Mouse (Mus musculus): Measurements from ENCODE around the gene Olfr1338. TPM values are rescaled to one million over a fixed set of nuclear protein-coding genes. Genes with fewer than 3 reads are reported as not detected.
"Not testable (repeated sequence)": the region's sequence is repeated elsewhere in the genome, so short reads cannot be mapped to it uniquely, and the experiment has no call there.

Olfr1338 gene
- polyA plus RNA-seq (2015; fragmentation: Nextera tagmentation; extraction: Ambion mirVana), result not detected in 2 replicates

GRCm38 (mm10) chr4:118758637-118759036 is at the start of gene Olfr1338:
Gene Olfr1338 (minus strand): TSS chr4:118758737.
- H3K36me3 ChIP-seq (ENCODE audit: control insufficient read depth, insufficient read depth), result no peaks in the 10 kb centered on the region
- no peak within 1 kb of the TSS for H3K27ac ChIP-seq (ENCODE audit: low read length)
- no peaks in the 10 kb centered on the region for H3K9me3 ChIP-seq (replicated peaks; ENCODE audit: control insufficient read depth, low read length)
- H3K4me2 ChIP-seq (ENCODE audit: low read depth, low read length), result no peak within 1 kb of the TSS
- WGBS, result 73% methylated on average over 1 of the region's 1 CpGs
- no peak within 1 kb of the TSS for H3K4me3 ChIP-seq (ENCODE audit: low read length)
- no peaks in the 10 kb centered on the region for H3K4me1 ChIP-seq (ENCODE audit: control insufficient read depth, insufficient read depth, low read length)
- no peak within 1 kb of the TSS for H3K9ac ChIP-seq (ENCODE audit: low read length)
- ATAC-seq (replicated peaks; ENCODE audit: extremely low read depth, insufficient read depth, low FRiP score), result no peak
- H3K27me3 ChIP-seq (ENCODE audit: control insufficient read depth, insufficient read depth, low read length), result no peaks in the 10 kb centered on the region

- H3K36me3 ChIP-seq (ENCODE audit: control insufficient read depth, insufficient read depth); H3K4me3 ChIP-seq (ENCODE audit: low read length); H3K27ac ChIP-seq (ENCODE audit: low read length); H3K4me1 ChIP-seq (ENCODE audit: control insufficient read depth, insufficient read depth, low read length); H3K27me3 ChIP-seq (ENCODE audit: control insufficient read depth, insufficient read depth, low read length); H3K9ac ChIP-seq (ENCODE audit: low read length); ATAC-seq (replicated peaks; ENCODE audit: extremely low read depth, insufficient read depth, low FRiP score); H3K9me3 ChIP-seq (replicated peaks; ENCODE audit: control insufficient read depth, low read length); H3K4me2 ChIP-seq (ENCODE audit: low read depth, low read length): not testable (repeated sequence)
These were observed 34.3 kb upstream of the Olfr1338 start for GRCm38 (mm10) chr4:118792796-118793195.

- peaks cover 2% of the 10 kb centered on the region; the same call in 1 of the 2 replicates for H3K4me1 ChIP-seq (ENCODE audit: control insufficient read depth, insufficient read depth, low read length)
- no peak within 1 kb of the TSS for H3K27ac ChIP-seq (ENCODE audit: low read length)
- H3K36me3 ChIP-seq (ENCODE audit: control insufficient read depth, insufficient read depth), result no peaks in the 10 kb centered on the region
- 65% methylated on average over 2 of the region's 2 CpGs for WGBS
- H3K27me3 ChIP-seq (ENCODE audit: control insufficient read depth, insufficient read depth, low read length), result no peaks in the 10 kb centered on the region
- H3K4me2 ChIP-seq (ENCODE audit: low read depth, low read length), result no peak within 1 kb of the TSS
- ATAC-seq (replicated peaks; ENCODE audit: extremely low read depth, insufficient read depth, low FRiP score), result no peak
- H3K9me3 ChIP-seq (replicated peaks; ENCODE audit: control insufficient read depth, low read length), result no peaks in the 10 kb centered on the region
- H3K9ac ChIP-seq (ENCODE audit: low read length), result no peak within 1 kb of the TSS
- H3K4me3 ChIP-seq (ENCODE audit: low read length), result no peak within 1 kb of the TSS
These were observed 23.9 kb upstream of the Olfr1338 start, which contains the start of gene Olfr1337 for GRCm38 (mm10) chr4:118782486-118782885. Gene Olfr1337 (minus strand): TSS chr4:118782586.

- peaks cover 13% of the 10 kb centered on the region for H3K27me3 ChIP-seq (ENCODE audit: control insufficient read depth, insufficient read depth, low read length)
- no peaks in the 10 kb centered on the region for H3K36me3 ChIP-seq (ENCODE audit: control insufficient read depth, insufficient read depth)
- peaks cover 6% of the 10 kb centered on the region; the same call in 1 of the 2 replicates for H3K9me3 ChIP-seq (replicated peaks; ENCODE audit: control insufficient read depth, low read length)
- no peaks in the 10 kb centered on the region for H3K4me1 ChIP-seq (ENCODE audit: control insufficient read depth, insufficient read depth, low read length)
- no peak overlapping the region for H3K9ac ChIP-seq (ENCODE audit: low read length)
- ATAC-seq (replicated peaks; ENCODE audit: extremely low read depth, insufficient read depth, low FRiP score), result no peak
- no peak overlapping the region for H3K4me3 ChIP-seq (ENCODE audit: low read length)
- H3K4me2 ChIP-seq (ENCODE audit: low read depth, low read length), result no peak overlapping the region
- no peak overlapping the region for H3K27ac ChIP-seq (ENCODE audit: low read length)
- WGBS, result 8% methylated on average over 16 of the region's 16 CpGs
These were observed 16.7 kb downstream of the Olfr1338 start for GRCm38 (mm10) chr4:118741881-118742280.

- H3K9me3 ChIP-seq (replicated peaks; ENCODE audit: control insufficient read depth, low read length), result peaks cover 1% of the 10 kb centered on the region; the same call in 1 of the 2 replicates
- no peaks in the 10 kb centered on the region for H3K4me1 ChIP-seq (ENCODE audit: control insufficient read depth, insufficient read depth, low read length)
- no peak overlapping the region for H3K9ac ChIP-seq (ENCODE audit: low read length)
- no peak overlapping the region for H3K4me2 ChIP-seq (ENCODE audit: low read depth, low read length)
- no peak overlapping the region for H3K27ac ChIP-seq (ENCODE audit: low read length)
- H3K4me3 ChIP-seq (ENCODE audit: low read length), result no peak overlapping the region
- peaks cover 13% of the 10 kb centered on the region for H3K27me3 ChIP-seq (ENCODE audit: control insufficient read depth, insufficient read depth, low read length)
- no peaks in the 10 kb centered on the region for H3K36me3 ChIP-seq (ENCODE audit: control insufficient read depth, insufficient read depth)
- WGBS, result 6% methylated on average over 11 of the region's 11 CpGs
- no peak for ATAC-seq (replicated peaks; ENCODE audit: extremely low read depth, insufficient read depth, low FRiP score)
These were observed 17.4 kb downstream of the Olfr1338 start for GRCm38 (mm10) chr4:118740988-118741698.

- Histone ChIP-seq H3K9me3 (replicated peaks; ENCODE audit: control insufficient read depth, low read length) (no peaks in the 10 kb centered on the region), H3K36me3 (ENCODE audit: control insufficient read depth, insufficient read depth) (no peaks in the 10 kb centered on the region), H3K9ac (ENCODE audit: low read length) (no peak overlapping the region), H3K4me1 (ENCODE audit: control insufficient read depth, insufficient read depth, low read length) (no peaks in the 10 kb centered on the region), H3K4me3 (ENCODE audit: low read length) (no peak overlapping the region), H3K4me2 (ENCODE audit: low read depth, low read length) (no peak overlapping the region), H3K27ac (ENCODE audit: low read length) (no peak overlapping the region), H3K27me3 (ENCODE audit: control insufficient read depth, insufficient read depth, low read length) (peaks cover 13% of the 10 kb centered on the region)
- no peak for ATAC-seq (replicated peaks; ENCODE audit: extremely low read depth, insufficient read depth, low FRiP score)
- WGBS, result 65% methylated on average over 3 of the region's 3 CpGs
These were observed 19.0 kb downstream of the Olfr1338 start for GRCm38 (mm10) chr4:118739574-118739973.

GRCm38 (mm10) chr4:118731875-118732274 is 26.7 kb downstream of the Olfr1338 start, which contains the start of gene Olfr1339:
Gene Olfr1339 (plus strand): TSS chr4:118732175.
- H3K27me3 ChIP-seq (ENCODE audit: control insufficient read depth, insufficient read depth, low read length), result no peaks in the 10 kb centered on the region
- no peaks in the 10 kb centered on the region for H3K36me3 ChIP-seq (ENCODE audit: control insufficient read depth, insufficient read depth)
- H3K4me3 ChIP-seq (ENCODE audit: low read length), result no peak within 1 kb of the TSS
- no peak within 1 kb of the TSS for H3K9ac ChIP-seq (ENCODE audit: low read length)
- no peaks in the 10 kb centered on the region for H3K4me1 ChIP-seq (ENCODE audit: control insufficient read depth, insufficient read depth, low read length)
- WGBS, result 80% methylated on average over 1 of the region's 1 CpGs
- no peak within 1 kb of the TSS for H3K27ac ChIP-seq (ENCODE audit: low read length)
- H3K4me2 ChIP-seq (ENCODE audit: low read depth, low read length), result no peak within 1 kb of the TSS
- no peak for ATAC-seq (replicated peaks; ENCODE audit: extremely low read depth, insufficient read depth, low FRiP score)
- no peaks in the 10 kb centered on the region for H3K9me3 ChIP-seq (replicated peaks; ENCODE audit: control insufficient read depth, low read length)

- H3K27me3 ChIP-seq (ENCODE audit: control insufficient read depth, insufficient read depth, low read length), result no peaks in the 10 kb centered on the region
- no peak overlapping the region for H3K9ac ChIP-seq (ENCODE audit: low read length)
- H3K4me3 ChIP-seq (ENCODE audit: low read length), result no peak overlapping the region
- no peak overlapping the region for H3K4me2 ChIP-seq (ENCODE audit: low read depth, low read length)
- 50% methylated on average over 10 of the region's 10 CpGs for WGBS
- no peaks in the 10 kb centered on the region for H3K36me3 ChIP-seq (ENCODE audit: control insufficient read depth, insufficient read depth)
- H3K4me1 ChIP-seq (ENCODE audit: control insufficient read depth, insufficient read depth, low read length), result no peaks in the 10 kb centered on the region
- no peak for ATAC-seq (replicated peaks; ENCODE audit: extremely low read depth, insufficient read depth, low FRiP score)
- no peaks in the 10 kb centered on the region for H3K9me3 ChIP-seq (replicated peaks; ENCODE audit: control insufficient read depth, low read length)
- no peak overlapping the region for H3K27ac ChIP-seq (ENCODE audit: low read length)
These were observed 36.6 kb downstream of the Olfr1338 start for GRCm38 (mm10) chr4:118721742-118722483.

GRCm38 (mm10) chr4:118719838-118720237 is 38.7 kb downstream of the Olfr1338 start, which contains the start of gene Olfr1340:
Gene Olfr1340 (plus strand): TSS chr4:118720138.
- Histone ChIP-seq H3K9ac (ENCODE audit: low read length) (no peak within 1 kb of the TSS), H3K4me1 (ENCODE audit: control insufficient read depth, insufficient read depth, low read length) (no peaks in the 10 kb centered on the region), H3K9me3 (replicated peaks; ENCODE audit: control insufficient read depth, low read length) (no peaks in the 10 kb centered on the region), H3K27ac (ENCODE audit: low read length) (no peak within 1 kb of the TSS), H3K4me2 (ENCODE audit: low read depth, low read length) (no peak within 1 kb of the TSS), H3K4me3 (ENCODE audit: low read length) (no peak within 1 kb of the TSS), H3K27me3 (ENCODE audit: control insufficient read depth, insufficient read depth, low read length) (no peaks in the 10 kb centered on the region), H3K36me3 (ENCODE audit: control insufficient read depth, insufficient read depth) (no peaks in the 10 kb centered on the region)
- no peak for ATAC-seq (replicated peaks; ENCODE audit: extremely low read depth, insufficient read depth, low FRiP score)
